Mouse (Mus musculus) adrenal gland (tissue): ENCODE data around the gene Ssb.

Source experiments
- intact Hi-C: fragments of 180-260 bp; cut with DNase I; formaldehyde crosslinking; loops from one replicate; pipeline ENCODE4 v1.15.1; 2025
- long read RNA-seq, 2 experiments: library from polyadenylated mRNA; unstranded; transcript quantifications; one replicate each; pipeline ENCODE4 v2.0.0; 2020; ENCODE audit warnings: borderline replicate concordance in 1 of 2; ENCODE audit not compliant: insufficient replicate concordance in 1 of 2

The Ssb gene
- long read RNA-seq, experiment 1, transcript Ssb-201 (12 exons, 2,001 nt) = major isoform, 71 of 162 reads
- long read RNA-seq, experiment 1, partial matches to known transcripts = 80 of 162 reads
- long read RNA-seq, experiment 1, other reads (novel, unspliced or antisense) = 11 of 162 reads
- long read RNA-seq, experiment 2, transcript Ssb-201 (12 exons, 2,001 nt) = major isoform, 51 of 198 reads
- long read RNA-seq, experiment 2, partial matches to known transcripts = 128 of 198 reads
- long read RNA-seq, experiment 2, other reads (novel, unspliced or antisense) = 15 of 198 reads

DNA sequence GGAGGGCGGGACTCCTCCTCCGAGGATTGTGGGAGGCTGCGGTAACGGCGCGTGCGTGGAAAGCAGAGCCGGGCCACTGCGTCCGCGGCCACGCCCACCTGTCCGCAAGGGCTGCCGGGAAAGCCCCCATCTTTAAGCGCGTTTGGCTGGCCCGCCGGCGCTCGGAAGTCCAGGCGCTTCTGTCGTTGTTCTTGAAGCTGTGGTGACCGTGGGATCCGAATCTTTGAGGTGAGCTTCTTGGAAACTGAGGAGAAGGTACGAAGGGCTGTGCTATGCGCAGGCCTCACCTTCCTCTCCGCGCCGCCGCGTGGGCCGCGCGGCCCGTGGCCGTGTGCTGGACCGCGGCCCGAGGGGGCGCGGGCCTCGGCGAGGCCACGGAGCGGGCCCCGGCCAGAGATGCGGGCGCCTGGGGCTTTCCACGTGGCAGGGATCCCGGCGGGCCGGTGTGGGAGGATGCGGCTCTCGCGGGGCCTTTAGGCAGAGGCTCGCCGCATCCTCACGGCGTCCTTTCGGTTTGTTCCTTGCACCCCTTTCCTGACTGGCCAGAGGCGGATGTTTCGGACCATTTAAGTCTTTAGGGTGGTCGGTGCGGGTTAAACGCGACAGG is at the start of gene Ssb:
Gene Ssb (plus strand): TSS at position 78 of the 607 bp plus-strand sequence.
- intact Hi-C loops = no loop called here

DNA sequence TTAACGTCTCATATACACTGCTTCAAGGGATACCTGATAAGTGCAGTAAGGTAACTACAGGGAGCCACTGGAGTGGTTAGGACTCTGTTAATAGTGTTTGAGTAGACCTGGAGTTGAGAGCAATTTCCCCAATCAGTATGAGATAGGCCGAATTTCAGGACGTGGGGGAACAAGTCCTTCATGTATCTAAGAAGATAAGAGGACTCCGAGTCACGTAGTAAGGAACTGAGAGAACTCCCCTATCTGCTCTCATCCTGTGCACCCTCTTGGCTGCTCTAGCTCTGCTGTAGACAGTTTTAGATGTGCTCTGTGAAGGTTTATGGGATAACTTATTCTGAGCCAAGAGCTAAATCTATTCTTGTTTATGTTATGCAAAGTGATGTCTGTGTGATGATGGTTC is 44.8 kb upstream of the Ssb start:
- intact Hi-C loops = no loop called here

DNA sequence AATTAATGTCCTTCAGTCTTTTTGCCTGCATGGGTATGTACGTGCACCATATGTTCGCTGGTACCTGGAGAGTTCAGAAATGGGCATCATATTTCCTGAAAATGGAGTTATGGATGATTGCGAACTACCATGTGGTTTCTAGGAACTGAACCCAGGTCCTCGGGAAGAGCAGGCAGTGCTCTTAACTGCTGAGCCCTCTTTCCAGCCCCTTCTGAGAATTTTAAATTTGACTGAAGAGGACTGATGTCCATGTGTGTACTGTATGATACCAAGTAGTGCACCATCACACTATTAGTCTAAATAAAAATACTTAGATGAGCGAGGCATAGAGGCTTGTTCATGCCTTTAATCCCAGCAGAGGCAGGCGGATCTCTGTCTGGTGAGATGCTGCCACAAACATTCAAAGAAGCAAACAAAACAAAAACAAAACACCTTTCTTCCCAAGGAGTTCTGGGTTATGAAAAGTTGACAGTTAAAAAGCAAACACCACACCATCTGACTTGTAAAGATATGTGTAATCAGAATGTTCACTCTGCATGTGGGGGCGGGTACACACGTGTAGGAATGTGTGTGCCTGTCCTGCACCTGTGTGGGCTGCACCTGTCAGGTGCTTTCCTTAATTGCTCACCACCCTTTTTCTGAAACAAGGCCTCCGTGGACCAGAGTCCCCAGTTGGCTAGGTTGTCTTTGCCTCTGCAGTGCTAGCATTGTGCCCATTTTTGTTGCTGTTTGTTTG is 42.8 kb upstream of the Ssb start:
- intact Hi-C loops = no loop called here

DNA sequence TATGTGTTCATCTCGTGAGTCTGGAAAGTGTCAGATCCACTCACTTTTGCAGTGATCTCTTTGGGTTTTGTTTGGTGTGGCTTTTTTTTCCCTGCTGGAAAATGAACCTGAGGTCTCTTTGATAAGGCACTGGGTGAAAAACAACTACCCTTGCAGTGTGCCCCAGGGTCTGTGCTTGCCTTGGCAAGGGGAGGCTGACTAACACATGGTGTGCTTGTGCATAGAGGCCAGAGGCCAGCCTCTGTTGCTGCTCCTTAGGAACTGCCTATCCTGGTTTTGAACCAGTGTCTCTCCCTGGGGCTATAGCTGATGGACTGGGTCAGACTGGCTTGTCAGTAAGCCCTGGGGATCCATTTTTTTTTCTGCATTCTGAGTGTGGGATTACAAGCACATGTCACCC is 41.2 kb upstream of the Ssb start:
- intact Hi-C loops = no loop called here

DNA sequence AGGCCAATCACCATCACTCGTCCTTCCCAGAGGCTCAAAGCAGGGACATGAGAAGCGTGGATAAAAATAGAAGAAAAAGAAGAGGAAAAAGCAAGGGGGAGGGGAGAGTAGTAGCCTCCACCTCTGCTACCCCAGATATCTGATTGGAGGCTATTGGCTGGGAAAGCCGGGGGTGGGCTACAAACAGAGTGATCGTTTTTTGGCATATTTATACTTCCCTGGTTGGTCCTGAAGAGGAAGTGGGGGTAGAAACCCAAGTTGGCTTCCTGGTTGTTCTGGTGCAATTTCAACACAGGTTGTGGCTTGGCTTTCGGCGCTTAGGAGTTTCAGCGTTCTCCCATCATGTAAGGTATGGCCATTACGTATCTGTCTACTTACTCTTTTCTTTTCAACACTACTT is 39.7 kb upstream of the Ssb start, which contains the start of gene Klhl23:
Gene Klhl23 (plus strand): TSS at position 234 of the 400 bp plus-strand sequence.
- intact Hi-C loops = no loop called here

DNA sequence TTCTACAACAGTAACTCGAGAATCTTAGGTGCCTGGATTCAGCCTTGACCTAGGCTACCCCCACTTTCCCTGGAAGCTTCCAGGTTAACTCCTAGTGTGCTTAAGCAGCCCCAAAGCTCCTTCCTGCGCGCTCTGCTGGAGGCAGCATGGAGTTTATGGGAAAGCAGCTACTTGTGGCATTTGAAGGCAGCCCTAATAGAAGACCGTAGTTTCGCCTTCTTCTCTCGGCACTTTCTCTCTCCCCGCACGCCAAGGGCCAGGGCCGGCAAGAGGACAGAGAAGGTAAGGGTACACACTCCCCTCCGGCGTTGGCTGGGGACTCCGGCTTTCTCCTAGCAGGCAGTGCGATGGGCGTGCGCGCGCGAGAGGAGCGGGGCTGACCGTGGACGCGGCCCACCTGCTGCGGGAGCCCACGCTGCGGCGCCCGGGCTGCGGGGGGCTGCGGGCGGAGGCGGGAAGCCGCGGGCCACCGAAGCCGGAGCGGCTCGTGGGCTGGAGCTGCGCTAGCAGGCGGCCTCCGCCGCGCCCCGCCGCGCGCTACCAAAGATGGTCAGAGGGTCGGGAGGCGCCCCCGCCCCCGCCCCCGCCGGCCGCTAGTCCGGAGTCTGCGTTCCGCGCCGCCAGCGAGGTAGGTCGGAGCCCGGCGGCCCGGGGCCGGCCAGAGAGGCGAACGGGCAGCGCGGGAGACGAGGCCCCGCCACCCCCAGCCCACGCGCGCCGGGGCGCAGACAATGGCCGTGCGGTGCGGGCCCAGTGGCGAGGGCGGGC is 38.8 kb upstream of the Ssb start:
- intact Hi-C loops = no loop called here

DNA sequence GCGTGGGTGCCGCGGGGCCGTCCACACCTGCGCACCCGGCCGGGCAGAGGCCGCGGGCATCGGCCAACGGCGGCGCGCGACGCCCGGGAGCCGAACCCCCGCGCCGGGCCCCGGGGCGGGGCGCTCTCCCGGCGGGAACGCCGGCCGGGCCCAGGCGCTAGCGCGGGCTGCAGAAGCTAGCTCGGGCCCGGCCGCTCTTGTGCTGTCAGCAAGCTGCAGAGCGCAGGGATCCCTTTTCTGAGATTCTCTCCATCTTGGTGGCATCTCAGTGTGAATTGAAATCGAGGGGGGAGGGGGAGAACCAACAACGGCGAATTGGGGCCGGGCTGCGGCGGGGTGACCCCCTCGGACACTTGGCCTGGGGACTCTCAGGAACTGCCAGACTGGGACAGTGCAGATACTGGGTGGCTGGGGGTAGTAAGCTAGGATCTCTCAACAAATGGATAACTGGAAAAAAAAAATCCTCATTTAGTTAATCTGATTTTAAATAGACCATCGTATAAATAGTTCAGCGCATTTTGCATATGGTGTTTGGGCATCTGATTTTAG is 38.2 kb upstream of the Ssb start:
- intact Hi-C loops = no loop called here

DNA sequence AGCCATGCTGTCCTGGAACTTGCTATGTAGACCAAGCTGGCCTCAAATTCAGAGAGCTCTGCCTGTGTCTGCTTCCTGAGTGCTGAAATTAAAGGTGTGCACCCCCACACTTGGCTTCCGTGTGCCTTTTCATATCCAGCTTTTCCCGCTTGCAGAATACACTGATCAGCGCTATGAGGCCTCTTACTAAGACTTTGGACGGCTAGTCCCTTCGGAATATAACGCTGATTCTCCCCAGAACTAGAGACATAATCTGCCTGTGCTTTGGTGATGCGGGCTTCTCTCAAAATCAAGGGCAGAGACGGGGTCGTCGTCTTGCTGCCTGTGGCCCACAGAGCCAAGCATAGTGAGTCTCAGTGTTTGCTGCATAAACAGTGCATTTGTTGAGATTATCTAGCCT is 35.5 kb upstream of the Ssb start:
- intact Hi-C loops = loop anchor here (5.0 kb wide), 1 partner anchor 41 kb away; no protein-coding TSS in a partner anchor

DNA sequence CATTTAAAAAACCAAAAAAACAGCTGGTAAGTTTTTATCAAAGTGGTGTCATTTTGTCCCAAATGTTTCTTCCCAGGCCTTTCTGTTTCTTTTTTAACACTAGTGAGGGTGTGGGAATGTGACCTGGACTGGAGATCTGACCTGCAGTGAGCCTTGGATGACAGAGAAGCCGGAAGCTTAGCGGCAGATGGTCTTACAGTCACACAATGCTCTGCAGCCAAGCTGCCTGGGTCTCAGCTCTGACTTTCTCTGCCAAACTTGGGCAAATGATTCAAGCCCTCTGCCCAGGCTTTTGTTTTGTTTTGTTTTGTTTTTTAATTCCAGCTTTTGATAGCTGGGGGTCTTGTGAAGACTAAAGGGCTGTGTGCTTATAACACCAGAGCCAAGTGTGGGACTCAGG is 35.0 kb upstream of the Ssb start:
- intact Hi-C loops = loop anchor here (5.0 kb wide), 1 partner anchor 41 kb away; no protein-coding TSS in a partner anchor

DNA sequence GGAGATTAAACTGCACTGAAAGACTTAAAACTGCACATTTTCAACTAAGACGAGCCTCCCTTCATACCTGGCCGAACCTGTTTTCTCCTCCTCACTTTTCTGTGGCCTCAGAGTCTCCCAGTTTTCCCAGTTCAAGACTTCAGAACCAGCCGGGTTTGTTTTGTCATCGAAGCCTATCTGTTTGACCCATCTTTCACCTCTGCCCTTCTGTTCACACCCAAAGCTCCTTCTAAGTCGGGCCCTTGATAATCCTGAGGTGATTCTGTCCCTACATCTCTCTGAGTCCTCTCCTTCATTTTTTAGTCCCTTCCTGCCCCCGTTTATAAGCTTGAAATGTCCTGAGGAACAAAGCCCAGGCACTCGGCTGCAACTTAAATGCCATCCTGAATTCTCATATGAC is 33.3 kb upstream of the Ssb start:
- intact Hi-C loops = loop anchor here (5.0 kb wide), 1 partner anchor 39 kb away; no protein-coding TSS in a partner anchor

DNA sequence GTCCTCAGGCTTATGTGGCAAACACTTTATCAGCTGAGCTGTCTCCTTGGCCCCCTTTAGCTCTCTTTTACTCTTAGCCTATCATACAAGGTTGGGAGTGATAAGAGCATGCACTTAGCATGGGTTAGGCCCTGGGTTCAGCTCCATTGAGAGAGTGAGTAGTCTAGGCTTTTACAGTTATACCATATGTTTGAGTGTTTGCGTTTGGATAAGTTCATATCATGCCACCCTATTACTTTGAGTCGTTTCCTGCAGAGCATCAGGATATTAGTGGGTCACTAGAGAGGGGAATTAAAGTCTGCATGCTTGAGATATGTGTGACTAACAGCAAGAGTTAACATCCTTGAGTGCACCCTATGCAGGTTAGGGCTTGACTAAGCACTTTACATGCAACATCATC is 31.7 kb upstream of the Ssb start:
- intact Hi-C loops = loop anchor here (5.0 kb wide), 1 partner anchor 38 kb away; no protein-coding TSS in a partner anchor

DNA sequence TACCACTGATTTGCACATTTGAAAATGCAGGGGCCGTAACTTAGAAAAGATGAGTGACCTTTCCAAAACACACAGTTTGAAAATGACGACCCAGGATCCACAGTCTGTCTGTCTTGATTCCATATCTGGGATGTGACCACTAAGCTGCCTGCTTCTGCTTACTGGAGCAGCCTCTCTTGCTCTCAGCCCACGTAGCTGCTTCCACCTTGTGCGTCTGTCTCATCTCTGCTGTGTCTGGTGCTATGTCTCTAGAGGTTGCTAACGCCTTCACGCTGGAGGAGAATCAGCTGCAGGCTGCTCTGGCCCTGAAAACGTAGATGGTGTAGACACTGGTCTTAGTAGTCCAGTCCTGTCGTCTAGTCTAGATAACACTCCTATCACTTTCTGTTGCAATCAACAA is 31.2 kb upstream of the Ssb start:
- intact Hi-C loops = no loop called here

DNA sequence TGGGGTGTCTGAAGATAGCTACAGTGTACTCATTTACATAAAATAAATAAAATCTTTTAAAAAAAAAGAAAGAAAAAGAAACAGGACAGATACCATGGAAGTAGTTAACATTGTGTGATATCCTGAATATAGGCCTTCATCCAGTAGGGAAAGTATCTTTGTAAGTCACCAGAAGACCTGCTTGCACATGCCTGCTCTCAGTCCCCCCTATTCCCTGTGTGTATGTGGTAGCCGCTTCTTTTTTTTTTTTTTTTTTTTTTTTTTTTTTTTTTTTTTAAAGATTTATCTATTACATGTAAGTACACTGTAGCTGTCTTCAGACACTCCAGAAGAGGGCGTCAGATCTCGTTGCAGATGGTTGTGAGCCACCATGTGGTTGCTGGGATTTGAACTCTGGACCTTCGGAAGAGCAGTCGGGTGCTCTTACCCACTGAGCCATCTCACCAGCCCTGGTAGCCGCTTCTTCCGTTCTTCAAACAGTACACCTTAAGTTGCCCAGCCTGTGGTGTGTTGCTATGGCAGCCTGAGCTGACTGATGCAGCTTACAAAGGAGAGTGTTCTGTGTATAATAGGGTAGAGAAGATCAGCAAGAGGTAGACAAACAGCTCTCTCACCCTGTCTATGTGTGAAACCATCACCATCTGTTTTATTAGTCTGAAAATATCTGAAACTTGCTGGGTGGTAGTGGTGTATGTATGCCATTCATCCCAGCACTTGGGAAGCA is 24.0 kb upstream of the Ssb start:
- intact Hi-C loops = no loop called here

DNA sequence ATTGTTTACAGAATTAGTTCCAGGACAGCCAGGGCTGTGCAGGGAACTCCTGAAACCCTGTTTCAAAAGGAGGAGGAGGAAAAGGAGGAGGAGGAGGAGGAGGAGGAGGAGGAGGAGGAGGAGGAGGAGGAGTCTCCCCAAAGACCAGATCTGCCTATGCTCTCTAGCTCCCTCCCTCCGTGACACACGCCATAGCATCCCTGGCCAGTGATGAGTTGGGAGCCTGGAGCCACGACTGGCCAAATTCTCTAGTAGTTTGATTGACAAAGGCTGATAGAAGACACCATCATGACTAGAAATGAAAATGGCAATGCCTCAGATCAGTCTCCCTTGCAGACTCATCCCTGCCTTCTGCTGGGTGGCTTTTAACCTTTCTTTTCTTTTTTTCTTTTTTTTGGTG is 23.4 kb upstream of the Ssb start:
- intact Hi-C loops = no loop called here

DNA sequence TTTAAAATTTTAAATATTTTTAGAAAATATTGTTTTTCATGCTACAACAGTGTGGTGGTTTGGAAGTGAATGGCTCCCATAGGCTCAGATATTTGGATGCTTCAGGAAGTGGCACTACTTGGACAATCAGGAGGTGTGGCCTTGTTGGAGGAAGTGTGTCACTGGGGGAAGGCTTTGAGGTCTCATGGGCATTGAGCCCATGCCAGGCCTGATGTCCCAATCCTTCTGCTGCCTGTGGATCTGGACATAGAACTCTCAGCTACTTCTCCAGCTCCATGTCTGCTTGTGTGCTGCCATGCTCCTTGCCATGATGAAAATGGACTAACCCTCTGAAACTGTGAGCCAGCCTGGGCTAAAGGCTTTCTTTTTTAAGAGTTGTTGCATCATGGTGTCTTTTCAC is 22.7 kb upstream of the Ssb start:
- intact Hi-C loops = no loop called here

DNA sequence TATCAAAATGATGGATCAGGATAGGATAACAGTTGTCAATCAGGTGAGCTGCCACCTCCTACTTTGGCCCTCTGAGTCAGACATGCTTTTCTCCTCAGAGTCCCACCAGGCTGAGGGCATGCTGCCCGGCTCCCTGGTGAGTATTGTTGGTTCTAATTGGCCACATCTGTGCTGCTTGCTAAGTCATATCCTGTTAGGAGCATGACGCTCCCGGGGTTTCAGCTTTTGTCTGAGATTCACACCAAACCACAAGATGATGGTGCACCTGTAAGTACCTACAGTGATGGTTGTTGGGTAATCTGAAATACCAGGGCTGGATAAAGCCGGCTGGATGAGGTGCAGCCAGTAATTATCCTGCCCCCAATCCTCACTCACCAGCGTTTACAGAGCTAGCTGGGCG is 21.1 kb upstream of the Ssb start:
- intact Hi-C loops = no loop called here

DNA sequence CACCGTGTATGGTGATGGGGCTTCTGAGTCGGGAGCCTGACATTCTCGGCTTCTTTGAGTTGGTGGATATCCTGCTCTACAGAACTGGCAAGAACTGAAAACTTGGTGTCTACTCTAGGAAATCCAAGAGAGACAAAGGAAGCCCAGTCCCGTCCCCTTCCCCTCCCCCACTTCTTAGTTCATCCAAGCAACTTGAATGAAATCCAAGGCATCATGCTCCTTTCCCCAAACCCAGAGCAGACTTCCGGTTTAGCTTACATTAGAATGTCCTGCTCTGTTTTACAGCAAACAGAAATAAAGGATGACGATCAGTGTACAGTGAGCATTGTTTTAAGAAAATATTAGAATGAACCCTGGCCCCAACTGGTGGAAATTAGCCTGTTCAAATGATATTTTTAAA is 12.1 kb upstream of the Ssb start:
- intact Hi-C loops = no loop called here

DNA sequence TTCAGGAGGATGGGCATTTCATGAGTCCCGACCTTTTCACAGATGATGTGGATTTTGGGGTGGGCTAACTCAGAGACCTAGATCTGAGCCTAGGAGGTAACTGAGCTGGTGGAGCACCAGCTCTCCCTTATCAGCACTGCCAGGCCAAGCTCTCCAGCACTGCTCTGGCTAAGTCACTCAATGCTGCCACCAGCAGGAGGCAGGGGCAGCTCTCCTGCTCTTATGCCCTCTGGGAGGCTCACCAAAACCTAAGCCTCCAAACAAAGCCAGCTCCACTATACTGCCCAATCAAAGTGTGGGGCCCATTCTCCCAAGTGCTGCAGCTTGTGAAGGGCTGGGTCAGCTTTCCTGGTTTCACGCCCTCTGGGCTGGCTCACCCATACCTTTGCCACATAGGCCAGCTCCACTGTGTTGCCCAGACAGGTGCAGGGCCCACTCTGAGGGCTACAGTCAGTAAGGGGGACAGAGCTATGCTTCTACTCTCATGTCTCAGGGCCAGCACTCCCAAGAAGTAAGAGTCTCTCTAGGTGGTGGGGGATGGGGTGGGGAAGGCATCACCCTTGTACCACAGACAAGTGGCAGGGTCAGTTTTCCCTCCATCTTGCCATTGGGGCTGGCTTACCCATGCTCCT is 9.8 kb upstream of the Ssb start:
- intact Hi-C loops = loop anchor here (10.0 kb wide), 1 partner anchor 217 kb away; no protein-coding TSS in a partner anchor

DNA sequence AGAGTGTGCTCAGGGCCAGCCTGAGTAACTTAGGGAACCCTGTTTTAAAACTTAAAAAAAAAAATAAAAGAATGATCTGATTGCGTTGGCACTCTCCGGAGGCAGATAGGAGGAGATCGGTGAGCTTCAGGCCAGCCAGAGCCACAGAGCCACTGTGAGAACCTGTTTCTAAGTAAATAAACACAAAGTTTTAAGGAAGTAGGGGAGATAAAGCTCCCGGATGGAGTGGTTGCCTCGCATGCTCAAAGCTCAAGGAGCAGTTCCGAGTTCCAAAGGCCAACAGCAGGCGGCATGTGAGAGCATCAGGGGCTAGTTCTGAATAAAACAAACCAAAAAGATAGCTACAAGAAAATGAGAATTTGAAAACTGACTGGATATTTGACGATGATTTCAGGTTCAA is 5.0 kb upstream of the Ssb start:
- intact Hi-C loops = loop anchor here (10.0 kb wide), 1 partner anchor 222 kb away; no protein-coding TSS in a partner anchor

DNA sequence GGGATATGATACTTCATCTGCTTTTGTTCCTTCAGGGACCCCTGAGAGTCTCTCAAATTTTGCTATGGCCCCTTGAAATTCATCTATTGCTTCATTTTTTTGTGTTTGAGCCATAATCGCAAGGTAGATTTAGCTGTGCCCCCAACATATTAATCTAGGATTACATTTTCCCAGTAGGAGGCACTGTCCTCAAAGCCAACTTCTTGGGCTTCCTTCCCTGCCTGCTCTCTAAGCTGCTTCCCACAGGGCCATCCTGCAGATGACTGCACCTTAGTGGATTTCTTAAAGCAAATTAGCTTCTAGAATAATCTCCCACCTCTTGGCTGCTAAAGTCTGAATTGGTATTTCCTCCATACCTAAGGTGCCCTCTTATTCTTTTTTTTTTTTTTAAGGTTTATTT is 3.5 kb upstream of the Ssb start:
- intact Hi-C loops = loop anchor here (10.0 kb wide), 1 partner anchor 223 kb away; no protein-coding TSS in a partner anchor
